Mouse (Mus musculus) myocyte (in vitro differentiated cells): ENCODE data around the gene Acp1.

ENCODE experiments used
- E2F4 ChIP-seq: IDR thresholded peaks from one replicate; pipeline ENCODE4 v1.6.1; 2011; ENCODE audit warnings: mild to moderate bottlenecking, control low read depth, moderate library complexity; ENCODE audit not compliant: insufficient read depth
- MAX ChIP-seq: IDR thresholded peaks from one replicate; pipeline ENCODE4 v1.6.1; 2011; ENCODE audit warnings: low read depth, mild to moderate bottlenecking, control low read depth
- MYOG ChIP-seq, 3 experiments: IDR thresholded peaks; one replicate each; pipeline ENCODE4 v1.6.1; 2011; ENCODE audit warnings: control low read depth in 2 of 3, low read depth in 2 of 3, mild to moderate bottlenecking in 2 of 3; ENCODE audit not compliant: insufficient read length in 2 of 3, control insufficient read depth in 1 of 3, insufficient read depth in 1 of 3
- POLR2A ChIP-seq: IDR thresholded peaks from one replicate; pipeline ENCODE4 v1.6.1; 2011; ENCODE audit warnings: low read depth, mild to moderate bottlenecking, control low read depth, moderate library complexity; ENCODE audit not compliant: insufficient read length
- POLR2AphosphoS2 ChIP-seq: IDR thresholded peaks from one replicate; pipeline ENCODE4 v1.6.1; 2011; ENCODE audit warnings: low read depth, control low read depth; ENCODE audit not compliant: insufficient read length
- SRF ChIP-seq: IDR thresholded peaks from one replicate; pipeline ENCODE4 v1.6.1; 2011; ENCODE audit warnings: low read depth; ENCODE audit not compliant: control insufficient read depth, insufficient read length
- TCF3 ChIP-seq: IDR thresholded peaks from one replicate; pipeline ENCODE4 v1.6.1; 2011; ENCODE audit warnings: low read depth, control low read depth; ENCODE audit not compliant: insufficient read length
- USF1 ChIP-seq: IDR thresholded peaks from one replicate; pipeline ENCODE4 v1.6.1; 2011; ENCODE audit warnings: low read depth, mild to moderate bottlenecking, control low read depth, moderate library complexity

GRCm38 (mm10) chr12:30897039-30897438 lies 14.3 kb downstream of the Acp1 start:
- TF ChIP-seq POLR2A (no peak), USF1 (no peak), POLR2AphosphoS2 (no peak), MAX (no peak), E2F4 (no peak), SRF (no peak), TCF3 (no peak), MYOG (IDR thresholded peaks at IDR 0.05; ENCODE audit: control insufficient read depth in 1 of 3, insufficient read depth in 1 of 3, insufficient read length in 2 of 3, low read depth in 2 of 3) (no peak)
